Mouse (Mus musculus): Measurements from ENCODE around the gene Cdca7l.
"Not testable (repeated sequence)": the region's sequence is repeated elsewhere in the genome, so short reads cannot be mapped to it uniquely, and the experiment has no call there.

Gene Cdca7l

GRCm38 (mm10) chr12:117867708-117868564 is 63.8 kb downstream of the Cdca7l start:
- DNase-seq, result no peak

DNA sequence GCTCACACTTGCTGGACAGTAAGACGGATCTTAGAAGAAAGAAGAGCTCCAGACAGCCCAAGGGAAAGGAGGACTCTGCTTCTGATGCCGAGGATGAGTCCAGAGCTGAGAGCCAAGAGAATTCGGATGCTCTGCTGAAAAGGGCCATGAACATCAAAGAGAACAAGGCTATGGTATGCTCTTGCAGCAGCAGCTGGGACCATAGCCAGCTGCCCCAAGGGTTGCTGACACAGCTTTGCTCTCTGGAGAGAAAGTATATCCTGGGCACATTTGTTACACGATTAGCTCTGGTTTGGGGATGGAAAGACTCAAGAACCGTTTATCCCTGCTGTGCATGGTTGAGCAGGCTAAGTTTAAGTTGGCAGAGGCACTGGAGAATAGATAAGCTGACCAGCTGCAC is 68.2 kb downstream of the Cdca7l start:
- DNase-seq, result no peak

GRCm38 (mm10) chr12:117878341-117878740 is 74.3 kb downstream of the Cdca7l start:
- DNase-seq, result no peak

DNA sequence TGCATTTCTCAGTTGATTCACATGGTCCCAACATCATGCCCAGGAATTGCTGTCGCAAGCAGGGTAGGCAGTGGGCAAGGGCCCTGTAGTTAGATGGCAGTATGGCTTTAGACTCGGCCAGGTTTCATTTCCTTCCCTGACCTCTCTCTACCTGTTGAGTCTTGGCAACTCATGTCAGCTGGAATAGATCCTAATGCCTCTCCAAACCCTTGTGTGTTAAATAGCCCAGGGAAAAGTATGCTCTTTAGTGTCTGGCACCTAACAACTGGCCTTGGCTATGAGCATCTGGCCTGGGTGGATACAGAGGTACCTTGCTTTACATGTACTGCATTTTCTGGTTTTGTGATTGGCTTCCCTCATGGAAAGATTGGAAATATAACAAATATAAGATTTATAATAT is 80.5 kb downstream of the Cdca7l start:
- no peak for DNase-seq

DNA sequence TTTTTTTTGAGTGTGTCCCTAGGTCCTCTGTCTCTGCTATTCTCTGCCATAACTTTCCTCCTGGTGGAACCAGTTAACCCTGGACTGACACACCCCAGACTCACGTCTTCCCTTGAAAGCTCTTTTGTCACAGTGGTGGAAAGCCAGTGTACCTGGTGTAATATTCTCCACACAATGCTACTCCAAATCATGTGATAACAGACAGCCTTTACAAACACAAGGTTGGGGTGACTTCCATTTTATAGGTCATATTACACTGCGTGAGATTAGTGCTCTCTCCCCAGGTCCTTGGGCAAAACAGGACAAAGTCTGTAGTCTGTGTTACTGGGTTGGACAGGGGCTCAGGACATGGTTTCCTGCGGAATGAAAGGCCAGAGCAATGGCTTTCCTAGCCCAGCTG is 83.3 kb downstream of the Cdca7l start:
- no peak for DNase-seq

GRCm38 (mm10) chr12:117900798-117901197 is 96.7 kb downstream of the Cdca7l start:
- DNase-seq, result not testable (repeated sequence)

- DNase-seq, result not testable (repeated sequence)
Measured at GRCm38 (mm10) chr12:117901352-117901751, 97.3 kb downstream of the Cdca7l start.

GRCm38 (mm10) chr12:117903671-117904070 is 99.6 kb downstream of the Cdca7l start:
- no peak for DNase-seq

GRCm38 (mm10) chr12:117905232-117905840 is 101.2 kb downstream of the Cdca7l start:
- not testable (repeated sequence) for DNase-seq

- DNase-seq, result no peak
Measured at GRCm38 (mm10) chr12:117911396-117911795, 107.3 kb downstream of the Cdca7l start.

DNA sequence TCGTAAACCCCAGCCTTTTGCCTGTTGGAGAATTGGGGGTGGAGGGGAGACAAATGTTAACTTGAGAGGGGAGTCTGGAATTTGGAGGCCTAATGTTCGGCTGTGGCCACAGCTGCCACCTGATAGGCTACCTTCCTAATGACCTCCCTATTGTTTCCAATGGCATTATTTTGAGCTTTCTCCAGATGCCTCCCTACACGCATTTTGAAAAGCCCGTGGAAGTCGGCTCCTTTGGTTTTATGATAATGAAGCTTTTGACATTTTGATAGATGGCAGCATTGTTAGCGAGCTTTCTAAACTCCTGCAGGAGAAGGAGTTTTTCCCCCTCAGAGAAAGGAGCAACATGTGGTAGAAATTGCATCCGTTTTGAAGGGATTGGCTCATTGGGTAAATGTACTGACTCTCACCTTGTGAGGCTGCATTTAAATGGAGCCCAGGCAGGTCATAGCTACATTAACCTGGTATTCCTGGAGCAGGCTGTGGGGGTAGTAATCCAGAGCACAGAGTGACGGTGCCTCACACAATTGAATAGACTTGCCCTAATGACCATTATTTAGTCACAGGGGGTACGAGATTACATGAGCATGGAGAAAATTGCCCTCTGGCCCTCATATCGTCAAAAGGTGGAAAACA is 110.6 kb downstream of the Cdca7l start:
- DNase-seq, result peak; percentile 33

GRCm38 (mm10) chr12:117915826-117916588 is 111.9 kb downstream of the Cdca7l start:
- DNase-seq, result peak; percentile 38

All from kidney, postnatal 14 days (tissue).